Mouse (Mus musculus) bone marrow, adult 2 months (tissue): ENCODE results near the gene Sh2d4b.

Experiments used
- CTCF ChIP-seq: fragments of 200-500 bp; IDR thresholded peaks from 2 replicates; pipeline ENCODE4 v1.5.1; 2011; ENCODE audit warnings: low read length, control low read depth; ENCODE audit not compliant: control insufficient read depth, insufficient read depth
- POLR2A ChIP-seq: fragments of 200-500 bp; IDR thresholded peaks from 2 replicates; pipeline ENCODE4 v1.6.1; 2011; ENCODE audit warnings: low read depth, mild to moderate bottlenecking, control low read depth, low read length, borderline replicate concordance; ENCODE audit not compliant: control insufficient read depth

- TF ChIP-seq CTCF = no peak
- no peak for TF ChIP-seq POLR2A
These were observed 18.5 kb downstream of the Sh2d4b start for GRCm38 (mm10) chr14:40874565-40874964.
